Mouse (Mus musculus): ENCODE measurements at regions not wholly inside any gene's neighbourhood (a gene's known extent, or its start where the extent isn't known, plus 50 kb on each side); places are given as distances from the start of the nearest gene placed in this dataset.

GRCm38 (mm10) chr15:25518025-25518928 lies 104.0 kb upstream of the Myo10 start:
- TF ChIP-seq CTCF (IDR thresholded peaks at IDR 0.05; ENCODE audit: borderline replicate concordance, control insufficient read depth, extremely low read depth, insufficient read depth, low read length, poor library complexity) (no peak), POLR2A (IDR thresholded peaks at IDR 0.05; ENCODE audit: control insufficient read depth, extremely low read depth, insufficient read depth, low read length, poor library complexity) (no peak)
- 79% methylated on average over 15 of the region's 15 CpGs for WGBS
- Histone ChIP-seq H3K4me3 (ENCODE audit: control insufficient read depth, insufficient read depth, low read length) (no peak overlapping the region), H3K36me3 (ENCODE audit: control insufficient read depth, insufficient read depth, low read length) (no peaks in the 10 kb centered on the region), H3K4me1 (replicated peaks; ENCODE audit: control insufficient read depth, insufficient read depth, low read length) (no peaks in the 10 kb centered on the region), H3K27ac (ENCODE audit: control insufficient read depth, insufficient read depth, low read length) (no peak overlapping the region), H3K27me3 (ENCODE audit: control insufficient read depth, insufficient read depth, low read length) (no peaks in the 10 kb centered on the region)
- no peak for DNase-seq

GRCm38 (mm10) chr15:25524189-25524588 lies 98.1 kb upstream of the Myo10 start:
- WGBS = 90% methylated on average over 4 of the region's 4 CpGs
- Histone ChIP-seq H3K4me3 (ENCODE audit: control insufficient read depth, insufficient read depth, low read length) (no peak overlapping the region), H3K27me3 (ENCODE audit: control insufficient read depth, insufficient read depth, low read length) (no peaks in the 10 kb centered on the region), H3K4me1 (replicated peaks; ENCODE audit: control insufficient read depth, insufficient read depth, low read length) (no peaks in the 10 kb centered on the region), H3K27ac (ENCODE audit: control insufficient read depth, insufficient read depth, low read length) (no peak overlapping the region), H3K36me3 (ENCODE audit: control insufficient read depth, insufficient read depth, low read length) (no peaks in the 10 kb centered on the region)
- no peak for DNase-seq
- no peak for TF ChIP-seq POLR2A (IDR thresholded peaks at IDR 0.05; ENCODE audit: control insufficient read depth, extremely low read depth, insufficient read depth, low read length, poor library complexity)

GRCm38 (mm10) chr15:25525337-25525736 lies 97.0 kb upstream of the Myo10 start:
- H3K4me3 ChIP-seq (ENCODE audit: control insufficient read depth, insufficient read depth, low read length) = no peak overlapping the region
- no peaks in the 10 kb centered on the region for H3K36me3 ChIP-seq (ENCODE audit: control insufficient read depth, insufficient read depth, low read length)
- no peak overlapping the region for H3K27ac ChIP-seq (ENCODE audit: control insufficient read depth, insufficient read depth, low read length)
- no peak for TF ChIP-seq POLR2A (IDR thresholded peaks at IDR 0.05; ENCODE audit: control insufficient read depth, extremely low read depth, insufficient read depth, low read length, poor library complexity)
- no peak for TF ChIP-seq CTCF (IDR thresholded peaks at IDR 0.05; ENCODE audit: borderline replicate concordance, control insufficient read depth, extremely low read depth, insufficient read depth, low read length, poor library complexity)
- no peaks in the 10 kb centered on the region for H3K27me3 ChIP-seq (ENCODE audit: control insufficient read depth, insufficient read depth, low read length)
- 26% methylated on average over 7 of the region's 7 CpGs for whole genome bisulfite sequencing
- DNase-seq = no peak
- H3K4me1 ChIP-seq (replicated peaks; ENCODE audit: control insufficient read depth, insufficient read depth, low read length) = no peaks in the 10 kb centered on the region

GRCm38 (mm10) chr15:25536451-25537334 lies 85.6 kb upstream of the Myo10 start:
- DNase-seq = no peak
- TF ChIP-seq POLR2A (IDR thresholded peaks at IDR 0.05; ENCODE audit: control insufficient read depth, extremely low read depth, insufficient read depth, low read length, poor library complexity) = no peak
- 30% methylated on average over 22 of the region's 22 CpGs for WGBS

GRCm38 (mm10) chr15:25539344-25540176 lies 82.8 kb upstream of the Myo10 start:
- Histone ChIP-seq H3K27me3 (ENCODE audit: control insufficient read depth, insufficient read depth, low read length) (no peaks in the 10 kb centered on the region), H3K4me3 (ENCODE audit: control insufficient read depth, insufficient read depth, low read length) (no peak overlapping the region), H3K4me1 (replicated peaks; ENCODE audit: control insufficient read depth, insufficient read depth, low read length) (peaks cover 8% of the 10 kb centered on the region), H3K27ac (ENCODE audit: control insufficient read depth, insufficient read depth, low read length) (no peak overlapping the region), H3K36me3 (ENCODE audit: control insufficient read depth, insufficient read depth, low read length) (no peaks in the 10 kb centered on the region)
- no peak for TF ChIP-seq POLR2A (IDR thresholded peaks at IDR 0.05; ENCODE audit: control insufficient read depth, extremely low read depth, insufficient read depth, low read length, poor library complexity)
- no peak for TF ChIP-seq CTCF (IDR thresholded peaks at IDR 0.05; ENCODE audit: borderline replicate concordance, control insufficient read depth, extremely low read depth, insufficient read depth, low read length, poor library complexity)
- no peak for DNase-seq
- WGBS = 93% methylated on average over 20 of the region's 20 CpGs

More at GRCm38 (mm10) chr15:25536451-25537334, 85.6 kb upstream of the Myo10 start:
- H3K4me3 ChIP-seq (ENCODE audit: control insufficient read depth, insufficient read depth, low read length) = no peak overlapping the region
- H3K27me3 ChIP-seq (ENCODE audit: control insufficient read depth, insufficient read depth, low read length) = no peaks in the 10 kb centered on the region
- no peak overlapping the region for H3K27ac ChIP-seq (ENCODE audit: control insufficient read depth, insufficient read depth, low read length)
- H3K4me1 ChIP-seq (replicated peaks; ENCODE audit: control insufficient read depth, insufficient read depth, low read length) = peaks cover 8% of the 10 kb centered on the region
- no peaks in the 10 kb centered on the region for H3K36me3 ChIP-seq (ENCODE audit: control insufficient read depth, insufficient read depth, low read length)

GRCm38 (mm10) chr15:25542382-25542781 lies 79.9 kb upstream of the Myo10 start:
- Histone ChIP-seq H3K27ac (ENCODE audit: control insufficient read depth, insufficient read depth, low read length) (no peak overlapping the region), H3K4me1 (replicated peaks; ENCODE audit: control insufficient read depth, insufficient read depth, low read length) (peaks cover 9% of the 10 kb centered on the region; the same call in 1 of the 2 replicates), H3K4me3 (ENCODE audit: control insufficient read depth, insufficient read depth, low read length) (no peak overlapping the region), H3K36me3 (ENCODE audit: control insufficient read depth, insufficient read depth, low read length) (no peaks in the 10 kb centered on the region), H3K27me3 (ENCODE audit: control insufficient read depth, insufficient read depth, low read length) (no peaks in the 10 kb centered on the region)
- 87% methylated on average over 4 of the region's 4 CpGs for WGBS
- DNase-seq = no peak
- TF ChIP-seq CTCF (IDR thresholded peaks at IDR 0.05; ENCODE audit: borderline replicate concordance, control insufficient read depth, extremely low read depth, insufficient read depth, low read length, poor library complexity) (no peak), POLR2A (IDR thresholded peaks at IDR 0.05; ENCODE audit: control insufficient read depth, extremely low read depth, insufficient read depth, low read length, poor library complexity) (no peak)

Data from thymus, adult 2 months (tissue).